Mouse (Mus musculus): ENCODE measurements around the gene Ccdc34.

DNA sequence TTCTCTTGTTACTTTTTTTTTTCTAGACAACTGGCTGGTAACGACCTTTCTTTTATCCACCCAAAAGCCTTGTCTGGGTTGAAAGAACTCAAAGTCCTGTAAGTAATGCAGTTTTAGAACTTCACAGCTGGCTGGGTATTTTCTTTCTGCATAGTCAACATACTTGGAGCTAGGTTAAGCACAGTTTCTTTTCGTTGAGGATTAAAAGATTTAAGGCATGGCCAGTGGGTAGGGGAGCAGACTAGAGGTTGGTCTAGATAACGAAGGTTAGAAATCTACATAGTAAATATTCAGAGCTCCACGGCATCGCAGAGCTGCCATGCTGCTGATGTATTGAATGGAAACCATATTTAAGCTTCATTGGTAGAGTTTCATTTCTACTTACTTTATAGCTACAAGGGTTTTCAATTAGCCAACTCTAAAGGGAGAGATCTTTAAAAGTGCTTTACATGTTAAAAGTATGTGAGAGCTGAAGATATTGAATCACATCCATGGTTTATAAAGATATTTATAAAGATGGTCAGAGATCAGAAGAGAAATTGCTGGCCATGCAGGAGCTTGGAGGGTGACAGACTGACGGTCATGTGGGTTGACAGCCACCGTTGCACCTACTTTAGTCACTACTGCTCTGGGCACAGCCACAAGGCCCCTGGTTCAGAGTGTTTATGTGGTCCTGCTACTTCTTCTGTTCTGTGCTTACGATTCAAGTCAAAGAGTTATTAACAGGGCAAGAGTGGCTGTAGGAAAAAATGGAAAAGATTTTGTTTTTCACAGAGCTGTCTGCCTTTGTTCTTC, 27.7 kb upstream of the Ccdc34 start:
- no peak for TF ChIP-seq CTCF (IDR thresholded peaks at IDR 0.05; ENCODE audit: low read depth)
- no peak for TF ChIP-seq EP300 (IDR thresholded peaks at IDR 0.05; ENCODE audit: low read depth)
